Mouse (Mus musculus) liver, embryonic 11.5 days (tissue): ENCODE measurements around the gene Atp8a2. TPM values are rescaled to one million over a fixed set of nuclear protein-coding genes. Genes with fewer than 3 reads are reported as not detected.

Source experiments
- ATAC-seq: fragments of 200-750 bp; cut with Nextera tagmentation; replicated peaks from 2 replicates; pipeline ENCODE4 v1.8.0; 2017; ENCODE audit warnings: moderate number of reproducible peaks, mild to moderate bottlenecking, moderate TSS enrichment, moderate library complexity; ENCODE audit not compliant: low FRiP score
- DNase-seq: peaks from one replicate; pipeline ENCODE4 v3.0.0-alpha.2; 2017; ENCODE audit warnings: low spot score
- H3K27ac ChIP-seq: fragments of 300-500 bp; sonication (generic); 2 replicates; pipeline ENCODE4 v1.5.1; 2014; ENCODE audit warnings: mild to moderate bottlenecking, low read depth, low read length, control low read depth
- H3K27me3 ChIP-seq: fragments of 300-500 bp; sonication (generic); replicated peaks from 2 replicates; pipeline ENCODE4 v1.6.1; 2014; ENCODE audit warnings: low read length, mixed read lengths; ENCODE audit not compliant: control insufficient read depth, insufficient read depth
- H3K36me3 ChIP-seq: fragments of 300-500 bp; sonication (generic); 2 replicates; pipeline ENCODE4 v1.6.1; 2014; ENCODE audit warnings: mild to moderate bottlenecking, low read length, moderate library complexity, mixed read lengths; ENCODE audit not compliant: control insufficient read depth, insufficient read depth
- H3K4me1 ChIP-seq: fragments of 300-500 bp; sonication (generic); replicated peaks from 2 replicates; pipeline ENCODE4 v1.6.1; 2014; ENCODE audit warnings: low read length, mixed read lengths; ENCODE audit not compliant: control insufficient read depth, insufficient read depth
- H3K4me2 ChIP-seq: fragments of 300-500 bp; sonication (generic); 2 replicates; pipeline ENCODE4 v1.6.1; 2014; ENCODE audit warnings: mild to moderate bottlenecking, control low read depth, moderate library complexity
- H3K4me3 ChIP-seq: fragments of 300-500 bp; sonication (generic); 2 replicates; pipeline ENCODE4 v1.5.1; 2014; ENCODE audit warnings: low read depth, low read length, control low read depth
- H3K9ac ChIP-seq: fragments of 300-500 bp; sonication (generic); 2 replicates; pipeline ENCODE4 v1.6.1; 2014; ENCODE audit warnings: low read depth, low read length, control low read depth
- H3K9me3 ChIP-seq: fragments of 300-500 bp; sonication (generic); 2 replicates; pipeline ENCODE4 v1.6.1; 2016; ENCODE audit warnings: low read length, inconsistent platforms, mixed read lengths; ENCODE audit not compliant: control insufficient read depth
- WGBS: fragments of 180-500 bp; shearing (Covaris S2); extraction: QIAGEN DNeasy Blood & Tissue Kit; methylation state at CpG from one replicate; pipeline ENCODE4 v1.1.7; 2014; 5-methylcytosine and 5-hydroxymethylcytosine counted together
- polyA plus RNA-seq: library from polyadenylated mRNA; unstranded; fragments of >200 nt; fragmentation: Nextera tagmentation; extraction: Ambion mirVana; gene quantifications from 2 replicates; pipeline ENCODE4 v1.2.1, GENCODE M21; 2014

Atp8a2 gene
- polyA plus RNA-seq, 1 experiment from 2014 or later, result 2.2 TPM

GRCm38 (mm10) chr14:59892084-59892483, 304.9 kb downstream of the Atp8a2 start:
- no peak overlapping the region for H3K27ac ChIP-seq
- no peak for ATAC-seq
- H3K9ac ChIP-seq, result no peak overlapping the region
- DNase-seq, result no peak
- H3K9me3 ChIP-seq, result no peaks in the 10 kb centered on the region
- WGBS, result 82% methylated on average over 8 of the region's 8 CpGs
- H3K4me2 ChIP-seq, result no peak overlapping the region
- no peak overlapping the region for H3K4me3 ChIP-seq
- no peaks in the 10 kb centered on the region for H3K4me1 ChIP-seq
- H3K27me3 ChIP-seq, result no peaks in the 10 kb centered on the region
- H3K36me3 ChIP-seq, result no peaks in the 10 kb centered on the region

- Histone ChIP-seq H3K4me3 (no peak overlapping the region), H3K27ac (no peak overlapping the region), H3K36me3 (no peaks in the 10 kb centered on the region), H3K27me3 (no peaks in the 10 kb centered on the region), H3K9me3 (no peaks in the 10 kb centered on the region), H3K4me2 (no peak overlapping the region), H3K9ac (no peak overlapping the region), H3K4me1 (no peaks in the 10 kb centered on the region)
- ATAC-seq (no peak), DNase-seq (no peak)
- 89% methylated on average over 5 of the region's 5 CpGs for WGBS
Observed at GRCm38 (mm10) chr14:59891491-59891890, 305.5 kb downstream of the Atp8a2 start.

- no peak for DNase-seq
- H3K4me2 ChIP-seq, result no peak overlapping the region
- no peaks in the 10 kb centered on the region for H3K4me1 ChIP-seq
- no peak overlapping the region for H3K4me3 ChIP-seq
- ATAC-seq, result no peak
- no peaks in the 10 kb centered on the region for H3K27me3 ChIP-seq
- no peak overlapping the region for H3K9ac ChIP-seq
- no peaks in the 10 kb centered on the region for H3K9me3 ChIP-seq
- no peak overlapping the region for H3K27ac ChIP-seq
- 73% methylated on average over 5 of the region's 5 CpGs for WGBS
- H3K36me3 ChIP-seq, result no peaks in the 10 kb centered on the region
Observed at GRCm38 (mm10) chr14:59890818-59891217, 306.2 kb downstream of the Atp8a2 start.

- ATAC-seq, result no peak
- Histone ChIP-seq H3K36me3 (no peaks in the 10 kb centered on the region), H3K9me3 (no peaks in the 10 kb centered on the region), H3K4me3 (no peak overlapping the region), H3K4me1 (no peaks in the 10 kb centered on the region), H3K4me2 (no peak overlapping the region), H3K27me3 (no peaks in the 10 kb centered on the region), H3K27ac (no peak overlapping the region), H3K9ac (no peak overlapping the region)
- no peak for DNase-seq
- 61% methylated on average over 7 of the region's 7 CpGs for WGBS
Observed at GRCm38 (mm10) chr14:59890107-59890506, 306.9 kb downstream of the Atp8a2 start.

GRCm38 (mm10) chr14:59888446-59888845, 308.5 kb downstream of the Atp8a2 start:
- Histone ChIP-seq H3K4me2 (no peak overlapping the region), H3K9me3 (no peaks in the 10 kb centered on the region), H3K27me3 (no peaks in the 10 kb centered on the region), H3K4me1 (no peaks in the 10 kb centered on the region), H3K4me3 (no peak overlapping the region), H3K36me3 (no peaks in the 10 kb centered on the region), H3K9ac (no peak overlapping the region), H3K27ac (no peak overlapping the region)
- DNase-seq (no peak), ATAC-seq (no peak)
- WGBS, result 92% methylated on average over 1 of the region's 1 CpGs

GRCm38 (mm10) chr14:59888046-59888445, 308.9 kb downstream of the Atp8a2 start:
- H3K27me3 ChIP-seq, result no peaks in the 10 kb centered on the region
- no peaks in the 10 kb centered on the region for H3K36me3 ChIP-seq
- H3K4me2 ChIP-seq, result no peak overlapping the region
- H3K4me1 ChIP-seq, result no peaks in the 10 kb centered on the region
- no peaks in the 10 kb centered on the region for H3K9me3 ChIP-seq
- no peak overlapping the region for H3K9ac ChIP-seq
- H3K27ac ChIP-seq, result no peak overlapping the region
- ATAC-seq (no peak), DNase-seq (no peak)
- WGBS, result 75% methylated on average over 6 of the region's 6 CpGs
- no peak overlapping the region for H3K4me3 ChIP-seq

- no peak overlapping the region for H3K9ac ChIP-seq
- H3K4me2 ChIP-seq, result no peak overlapping the region
- H3K27me3 ChIP-seq, result no peaks in the 10 kb centered on the region
- ATAC-seq (no peak), DNase-seq (no peak)
- H3K9me3 ChIP-seq, result no peaks in the 10 kb centered on the region
- H3K4me1 ChIP-seq, result no peaks in the 10 kb centered on the region
- H3K4me3 ChIP-seq, result no peak overlapping the region
- 44% methylated on average over 15 of the region's 15 CpGs for WGBS
- H3K27ac ChIP-seq, result no peak overlapping the region
- no peaks in the 10 kb centered on the region for H3K36me3 ChIP-seq
Observed at GRCm38 (mm10) chr14:59887061-59887861, 309.7 kb downstream of the Atp8a2 start.

- 93% methylated on average over 10 of the region's 10 CpGs for WGBS
- no peaks in the 10 kb centered on the region for H3K27me3 ChIP-seq
- no peaks in the 10 kb centered on the region for H3K36me3 ChIP-seq
- no peak overlapping the region for H3K4me2 ChIP-seq
- no peak for ATAC-seq
- no peaks in the 10 kb centered on the region for H3K9me3 ChIP-seq
- no peak overlapping the region for H3K9ac ChIP-seq
- H3K4me1 ChIP-seq, result no peaks in the 10 kb centered on the region
- no peak overlapping the region for H3K4me3 ChIP-seq
- DNase-seq, result no peak
- no peak overlapping the region for H3K27ac ChIP-seq
Observed at GRCm38 (mm10) chr14:59883517-59884069, 313.4 kb downstream of the Atp8a2 start.

- Histone ChIP-seq H3K9ac (no peak overlapping the region), H3K27ac (no peak overlapping the region), H3K4me2 (no peak overlapping the region), H3K9me3 (no peaks in the 10 kb centered on the region), H3K27me3 (no peaks in the 10 kb centered on the region), H3K4me1 (no peaks in the 10 kb centered on the region), H3K4me3 (no peak overlapping the region), H3K36me3 (no peaks in the 10 kb centered on the region)
- DNase-seq, result no peak
- no peak for ATAC-seq
- 72% methylated on average over 3 of the region's 3 CpGs for WGBS
Observed at GRCm38 (mm10) chr14:59880829-59881228, 316.1 kb downstream of the Atp8a2 start.
